8 mouse cellular contexts compared by ENCODE assay signal in genomic region chr11:59201216-59202002, GRCm38 (mm10). TPM values are rescaled to one million over a fixed set of nuclear protein-coding genes. Genes with fewer than 3 reads are reported as not detected.
A peak's percentile ranks its signal among the peaks of the same experiment; 100 is the strongest.
DNase-seq lines count a peak whose midpoint lies in the region; ATAC-seq and TF ChIP-seq lines count a peak whose summit lies in the region.

No protein-coding gene starts in this region.

- H3K9ac ChIP-seq in lung, embryonic 16.5 days (ENCODE audit: low read length): peak overlapping the region; percentile 89
- H3K9ac ChIP-seq in embryonic facial prominence, embryonic 15.5 days: peak overlapping the region; percentile 81; the same call in 1 of the 2 replicates
- H3K9ac ChIP-seq in limb, embryonic 14.5 days (ENCODE audit: low read depth, low read length, severe bottlenecking): peak overlapping the region; percentile 74
- peak overlapping the region; percentile 33 for H3K9ac ChIP-seq in stomach, embryonic 14.5 days (replicated peaks; ENCODE audit: low read depth, low read length)

- peaks cover 14% of the 10 kb centered on the region for H3K36me3 ChIP-seq in lung, embryonic 16.5 days (ENCODE audit: control insufficient read depth, insufficient read depth, low read length)
- H3K36me3 ChIP-seq in embryonic facial prominence, embryonic 15.5 days: peaks cover 31% of the 10 kb centered on the region
- peaks cover 34% of the 10 kb centered on the region for H3K36me3 ChIP-seq in limb, embryonic 14.5 days (ENCODE audit: control insufficient read depth, insufficient read depth, low read length)
- peaks cover 16% of the 10 kb centered on the region; the same call in 1 of the 2 replicates for H3K36me3 ChIP-seq in stomach, embryonic 14.5 days (ENCODE audit: control insufficient read depth, insufficient read depth, low read length)

- H3K4me2 ChIP-seq in lung, embryonic 16.5 days (ENCODE audit: low read depth, low read length): peak overlapping the region; percentile 92
- H3K4me2 ChIP-seq in embryonic facial prominence, embryonic 15.5 days (replicated peaks): peak overlapping the region; percentile 93
- peak overlapping the region; percentile 65 for H3K4me2 ChIP-seq in limb, embryonic 14.5 days (replicated peaks; ENCODE audit: low read depth, low read length, severe bottlenecking)
- peak overlapping the region; percentile 78 for H3K4me2 ChIP-seq in stomach, embryonic 14.5 days (replicated peaks; ENCODE audit: low read depth, low read length)

- no peaks in the 10 kb centered on the region for H3K27me3 ChIP-seq in lung, embryonic 16.5 days (ENCODE audit: control insufficient read depth, insufficient read depth, low read depth, low read length)
- no peaks in the 10 kb centered on the region for H3K27me3 ChIP-seq in embryonic facial prominence, embryonic 15.5 days
- H3K27me3 ChIP-seq in limb, embryonic 14.5 days (ENCODE audit: control insufficient read depth, insufficient read depth, low read length): no peaks in the 10 kb centered on the region
- H3K27me3 ChIP-seq in stomach, embryonic 14.5 days (ENCODE audit: control insufficient read depth, insufficient read depth, low read length): no peaks in the 10 kb centered on the region

- ATAC-seq in lung, embryonic 16.5 days (ENCODE audit: low read depth): peak; percentile 34
- no peak for ATAC-seq in embryonic facial prominence, embryonic 15.5 days (ENCODE audit: insufficient number of reproducible peaks, low FRiP score, low TSS enrichment, low read depth)
- ATAC-seq in limb, embryonic 14.5 days (ENCODE audit: low FRiP score, low read depth): no peak
- ATAC-seq in stomach, embryonic 14.5 days (ENCODE audit: insufficient number of reproducible peaks, insufficient read depth, low FRiP score, low read depth): no peak

- peak overlapping the region; percentile 90 for H3K27ac ChIP-seq in lung, embryonic 16.5 days (ENCODE audit: low read length)
- peak overlapping the region; percentile 84 for H3K27ac ChIP-seq in embryonic facial prominence, embryonic 15.5 days (replicated peaks)
- peak overlapping the region; percentile 74 for H3K27ac ChIP-seq in limb, embryonic 14.5 days (replicated peaks; ENCODE audit: low read depth, low read length)
- H3K27ac ChIP-seq in stomach, embryonic 14.5 days (ENCODE audit: low read length): peak overlapping the region; percentile 34; the same call in 1 of the 2 replicates

- H3K4me3 ChIP-seq in lung, embryonic 16.5 days (ENCODE audit: low read length): peak overlapping the region; percentile 95
- peak overlapping the region; percentile 96 for H3K4me3 ChIP-seq in embryonic facial prominence, embryonic 15.5 days (replicated peaks)
- peak overlapping the region; percentile 77 for H3K4me3 ChIP-seq in limb, embryonic 14.5 days (replicated peaks; ENCODE audit: low read length)
- peak overlapping the region; percentile 55 for H3K4me3 ChIP-seq in stomach, embryonic 14.5 days (ENCODE audit: low read depth, low read length)

- WGBS in lung, embryonic 16.5 days: 22% methylated on average over 16 of the region's 16 CpGs
- WGBS in embryonic facial prominence, embryonic 15.5 days: 31% methylated on average over 16 of the region's 16 CpGs
- WGBS in limb, embryonic 14.5 days: 29% methylated on average over 16 of the region's 16 CpGs
- WGBS in stomach, embryonic 14.5 days: 30% methylated on average over 16 of the region's 16 CpGs

- H3K9me3 ChIP-seq in lung, embryonic 16.5 days (ENCODE audit: control insufficient read depth, low read length): no peaks in the 10 kb centered on the region
- no peaks in the 10 kb centered on the region for H3K9me3 ChIP-seq in embryonic facial prominence, embryonic 15.5 days (replicated peaks)
- no peaks in the 10 kb centered on the region for H3K9me3 ChIP-seq in limb, embryonic 14.5 days (ENCODE audit: control insufficient read depth, low read length)
- H3K9me3 ChIP-seq in stomach, embryonic 14.5 days (ENCODE audit: control insufficient read depth, low read depth, low read length): no peaks in the 10 kb centered on the region

- DNase-seq in lung, adult 18-20 months: no peak
- DNase-seq in limb, embryonic 14.5 days (ENCODE audit: low spot score): no peak
- no peak for DNase-seq in cerebellum, adult 11 months
- no peak for DNase-seq in spleen, adult 18-20 months
- no peak for DNase-seq in ovary, postnatal 14 days (ENCODE audit: low spot score)

- no peak for TF ChIP-seq POLR2A in limb, embryonic 14.5 days (IDR thresholded peaks at IDR 0.05; ENCODE audit: borderline replicate concordance, extremely low read depth, insufficient read depth, insufficient read length)

- H3K4me1 ChIP-seq in lung, embryonic 16.5 days (replicated peaks; ENCODE audit: control insufficient read depth, insufficient read depth, low read length): peaks cover 15% of the 10 kb centered on the region
- H3K4me1 ChIP-seq in embryonic facial prominence, embryonic 15.5 days: peaks cover 14% of the 10 kb centered on the region
- H3K4me1 ChIP-seq in limb, embryonic 14.5 days (ENCODE audit: control insufficient read depth, insufficient read depth, low read length): peaks cover 11% of the 10 kb centered on the region
- H3K4me1 ChIP-seq in stomach, embryonic 14.5 days (ENCODE audit: control insufficient read depth, insufficient read depth, low read length): peaks cover 13% of the 10 kb centered on the region

RNA-seq across cellular contexts. Expression of gene Mrpl55, which starts 0.9 kb away (rescaled TPM):
- polyA plus RNA-seq in lung, embryonic 16.5 days (2015; fragmentation: Nextera tagmentation; extraction: Ambion mirVana): 83.1 and 84.8 TPM in 2 replicates
- polyA plus RNA-seq in embryonic facial prominence, embryonic 15.5 days (2015; fragmentation: Nextera tagmentation; extraction: Ambion mirVana): 82.3 and 82.8 TPM in 2 replicates
- polyA plus RNA-seq in limb, embryonic 14.5 days (2012; rRNA removed): 38.8 and 51.1 TPM in 2 replicates
- 81.0 and 85.2 TPM in 2 replicates for polyA plus RNA-seq in limb, embryonic 14.5 days (2014; fragmentation: Nextera tagmentation; extraction: Ambion mirVana)
- 92.3 and 103 TPM in 2 replicates for polyA plus RNA-seq in stomach, embryonic 14.5 days (2014; fragmentation: Nextera tagmentation; extraction: Ambion mirVana)

RNA-seq across cellular contexts. Expression of gene 2310033P09Rik, which starts 6.7 kb away (rescaled TPM):
- polyA plus RNA-seq in lung, embryonic 16.5 days (2015; fragmentation: Nextera tagmentation; extraction: Ambion mirVana): 35.2 and 37.0 TPM in 2 replicates
- polyA plus RNA-seq in embryonic facial prominence, embryonic 15.5 days (2015; fragmentation: Nextera tagmentation; extraction: Ambion mirVana): 30.6 and 31.3 TPM in 2 replicates
- 32.4 and 37.5 TPM in 2 replicates for polyA plus RNA-seq in limb, embryonic 14.5 days (2012; rRNA removed)
- 28.9 and 30.0 TPM in 2 replicates for polyA plus RNA-seq in limb, embryonic 14.5 days (2014; fragmentation: Nextera tagmentation; extraction: Ambion mirVana)
- 28.7 and 34.3 TPM in 2 replicates for polyA plus RNA-seq in stomach, embryonic 14.5 days (2014; fragmentation: Nextera tagmentation; extraction: Ambion mirVana)

RNA-seq across cellular contexts. Expression of gene Guk1, which starts 9.4 kb away (rescaled TPM):
- polyA plus RNA-seq in lung, embryonic 16.5 days (2015; fragmentation: Nextera tagmentation; extraction: Ambion mirVana): 127 and 129 TPM in 2 replicates
- 111 and 113 TPM in 2 replicates for polyA plus RNA-seq in embryonic facial prominence, embryonic 15.5 days (2015; fragmentation: Nextera tagmentation; extraction: Ambion mirVana)
- polyA plus RNA-seq in limb, embryonic 14.5 days (2012; rRNA removed): 101 and 102 TPM in 2 replicates
- polyA plus RNA-seq in limb, embryonic 14.5 days (2014; fragmentation: Nextera tagmentation; extraction: Ambion mirVana): 126 and 129 TPM in 2 replicates
- polyA plus RNA-seq in stomach, embryonic 14.5 days (2014; fragmentation: Nextera tagmentation; extraction: Ambion mirVana): 124 and 130 TPM in 2 replicates

RNA-seq across cellular contexts. Expression of gene Gjc2, which starts 18.4 kb away (rescaled TPM):
- polyA plus RNA-seq in lung, embryonic 16.5 days (2015; fragmentation: Nextera tagmentation; extraction: Ambion mirVana): 0.31 and 0.50 TPM in 2 replicates
- polyA plus RNA-seq in embryonic facial prominence, embryonic 15.5 days (2015; fragmentation: Nextera tagmentation; extraction: Ambion mirVana): 0.52 and 0.74 TPM in 2 replicates
- 0.78 and 1.2 TPM in 2 replicates for polyA plus RNA-seq in limb, embryonic 14.5 days (2012; rRNA removed)
- 0.36 and 0.70 TPM in 2 replicates for polyA plus RNA-seq in limb, embryonic 14.5 days (2014; fragmentation: Nextera tagmentation; extraction: Ambion mirVana)
- 0.36 TPM in 1 of 2 replicates, not detected in the other for polyA plus RNA-seq in stomach, embryonic 14.5 days (2014; fragmentation: Nextera tagmentation; extraction: Ambion mirVana)

RNA-seq across cellular contexts. Expression of gene Arf1, which starts 26.7 kb away (rescaled TPM):
- 725 and 739 TPM in 2 replicates for polyA plus RNA-seq in lung, embryonic 16.5 days (2015; fragmentation: Nextera tagmentation; extraction: Ambion mirVana)
- 718 and 720 TPM in 2 replicates for polyA plus RNA-seq in embryonic facial prominence, embryonic 15.5 days (2015; fragmentation: Nextera tagmentation; extraction: Ambion mirVana)
- polyA plus RNA-seq in limb, embryonic 14.5 days (2012; rRNA removed): 690 and 777 TPM in 2 replicates
- 698 and 725 TPM in 2 replicates for polyA plus RNA-seq in limb, embryonic 14.5 days (2014; fragmentation: Nextera tagmentation; extraction: Ambion mirVana)
- polyA plus RNA-seq in stomach, embryonic 14.5 days (2014; fragmentation: Nextera tagmentation; extraction: Ambion mirVana): 655 and 669 TPM in 2 replicates

Comparison
In these comparisons a context has a peak if more than half of its experiments do, and no peak if none do; other contexts are left out.
1. H3K27ac ChIP-seq: peak in every context shown above with its lines; median percentile 90 in lung, embryonic 16.5 days; 84 in embryonic facial prominence, embryonic 15.5 days; 74 in limb, embryonic 14.5 days; 34 in stomach, embryonic 14.5 days.
2. H3K9ac ChIP-seq: peak in every context shown above with its lines; median percentile 89 in lung, embryonic 16.5 days; 81 in embryonic facial prominence, embryonic 15.5 days; 74 in limb, embryonic 14.5 days; 33 in stomach, embryonic 14.5 days.